Mouse (Mus musculus): ENCODE data around the gene Dstyk.
"Not testable (repeated sequence)": the region's sequence is repeated elsewhere in the genome, so short reads cannot be mapped to it uniquely, and the experiment has no call there.

Gene Dstyk

GRCm38 (mm10) chr1:132436320-132436958 lies 19.1 kb downstream of the Dstyk start:
- no peak for DNase-seq (ENCODE audit: extremely low spot score, low read depth, low spot score)

GRCm38 (mm10) chr1:132436960-132437359 lies 19.6 kb downstream of the Dstyk start:
- no peak for DNase-seq (ENCODE audit: extremely low spot score, low read depth, low spot score)

DNA sequence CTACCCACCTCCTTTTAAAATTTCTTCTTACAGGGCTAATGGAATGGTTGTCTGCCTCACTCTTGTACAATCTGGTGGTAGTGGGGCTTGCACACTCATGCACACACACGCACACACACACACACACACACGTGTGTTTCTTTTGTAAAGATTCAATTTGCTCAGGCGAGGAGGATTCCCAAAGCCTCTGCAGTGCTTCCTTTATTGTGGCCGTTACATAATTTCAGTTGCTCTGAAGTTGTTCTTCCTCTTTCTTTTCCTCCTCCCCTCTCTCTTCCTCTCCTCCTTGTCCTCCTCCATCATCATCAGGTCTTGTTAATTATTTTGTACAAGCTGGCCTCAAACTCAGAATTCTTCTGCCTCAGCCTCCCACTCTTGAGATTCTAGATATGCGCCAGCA lies 20.0 kb downstream of the Dstyk start:
- no peak for DNase-seq (ENCODE audit: extremely low spot score, low read depth, low spot score)

- DNase-seq (ENCODE audit: extremely low spot score, low read depth, low spot score), result no peak
Observed at GRCm38 (mm10) chr1:132440896-132441435, 23.6 kb downstream of the Dstyk start.

DNA sequence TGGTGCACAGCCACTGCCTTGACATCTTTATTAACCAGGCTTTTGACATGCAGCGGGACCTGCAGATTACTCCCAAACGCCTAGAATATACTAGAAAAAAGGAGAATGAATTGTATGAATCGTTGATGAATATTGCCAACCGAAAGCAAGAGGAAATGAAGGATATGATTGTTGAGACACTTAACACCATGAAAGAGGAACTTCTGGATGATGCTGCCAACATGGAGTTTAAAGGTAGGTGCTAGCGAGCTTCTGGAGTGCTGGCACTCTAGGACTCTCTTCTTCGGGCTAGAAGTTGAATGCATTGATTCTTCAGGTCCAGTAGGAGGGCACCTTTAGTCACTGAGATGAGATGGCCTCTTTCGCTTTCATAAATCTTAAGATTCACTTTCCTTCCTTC lies 32.4 kb downstream of the Dstyk start:
- no peak for DNase-seq (ENCODE audit: extremely low spot score, low read depth, low spot score)

- no peak for DNase-seq (ENCODE audit: extremely low spot score, low read depth, low spot score)
Observed at GRCm38 (mm10) chr1:132464651-132465050, 47.3 kb downstream of the Dstyk start.

DNA sequence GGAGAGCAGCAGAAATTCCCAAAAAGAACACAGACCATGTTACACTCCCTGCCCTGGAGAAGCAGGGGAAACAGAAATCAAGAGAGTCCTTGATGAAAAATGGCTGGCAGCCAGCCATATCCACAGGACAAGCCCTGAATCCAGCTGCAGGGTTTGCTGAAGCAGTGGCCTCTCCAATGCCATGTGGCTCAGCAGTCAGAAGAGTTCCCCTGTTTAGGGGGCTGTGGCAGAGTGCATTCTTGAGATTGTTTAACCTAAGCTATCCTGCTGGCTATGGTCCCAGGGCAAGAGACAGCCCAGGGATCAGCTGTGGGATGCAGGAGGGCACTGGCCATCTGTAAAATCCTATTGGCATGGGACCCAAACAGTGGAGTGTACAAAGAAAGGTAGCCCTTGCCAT lies 51.6 kb downstream of the Dstyk start:
- DNase-seq (ENCODE audit: extremely low spot score, low read depth, low spot score), result no peak

DNA sequence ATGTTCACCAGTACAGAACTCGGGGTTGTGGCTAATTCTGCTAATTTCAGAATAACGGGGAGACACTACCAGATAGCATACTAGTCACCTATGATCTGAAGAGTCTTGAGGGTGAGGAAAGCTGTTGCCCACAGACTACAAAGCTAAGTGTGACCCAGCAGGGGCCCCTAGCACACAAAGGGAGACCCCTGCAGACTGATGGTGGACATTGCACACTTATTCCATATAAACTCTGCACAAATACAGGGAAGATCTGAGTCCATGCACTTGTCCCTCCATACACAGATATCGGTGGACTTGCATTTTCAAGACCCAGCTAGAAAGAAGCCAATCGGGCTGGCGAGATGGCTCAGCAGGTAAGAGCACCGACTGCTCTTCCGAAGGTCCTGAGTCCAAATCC lies 52.2 kb downstream of the Dstyk start:
- no peak for DNase-seq (ENCODE audit: extremely low spot score, low read depth, low spot score)

- DNase-seq (ENCODE audit: extremely low spot score, low read depth, low spot score), result not testable (repeated sequence)
Observed at GRCm38 (mm10) chr1:132470031-132470430, 52.7 kb downstream of the Dstyk start.

DNA sequence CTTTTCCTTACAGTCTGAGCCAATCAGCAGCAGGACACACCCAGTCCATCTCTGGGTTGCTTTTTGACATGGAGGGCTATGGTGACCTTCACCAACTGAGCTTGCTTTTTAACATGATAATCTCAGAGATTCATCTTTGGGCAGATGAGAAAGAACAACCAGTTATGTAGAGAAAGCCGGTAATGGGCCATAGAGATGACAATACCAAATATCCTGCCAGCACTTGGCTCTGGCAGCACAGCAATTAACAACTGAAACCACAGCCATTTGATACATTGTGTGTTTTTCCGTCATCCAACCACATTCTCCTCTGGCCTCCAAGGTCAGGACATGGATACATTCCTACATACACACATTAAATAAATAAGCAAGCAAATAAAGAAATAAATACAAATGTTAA lies 53.7 kb downstream of the Dstyk start:
- DNase-seq (ENCODE audit: extremely low spot score, low read depth, low spot score), result no peak

DNA sequence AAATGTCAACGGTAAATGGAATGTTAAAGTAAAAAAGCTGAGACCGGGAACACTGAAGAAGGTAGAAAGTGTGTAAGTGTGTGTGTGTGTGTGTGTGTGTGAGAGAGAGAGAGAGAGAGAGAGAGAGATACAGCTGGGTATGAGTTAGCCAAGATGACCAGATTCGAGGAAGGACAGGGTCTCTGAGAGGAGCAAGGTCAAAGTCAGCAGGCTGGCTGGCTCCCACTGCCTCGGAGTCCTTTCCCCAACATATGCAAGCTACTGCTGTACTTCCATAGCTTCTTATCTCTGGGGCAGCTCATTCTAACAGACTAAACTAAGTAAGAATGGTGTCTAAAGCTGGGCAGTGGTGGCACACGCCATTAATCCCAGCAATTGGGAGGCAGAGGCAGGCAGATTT lies 54.1 kb downstream of the Dstyk start:
- no peak for DNase-seq (ENCODE audit: extremely low spot score, low read depth, low spot score)

DNA sequence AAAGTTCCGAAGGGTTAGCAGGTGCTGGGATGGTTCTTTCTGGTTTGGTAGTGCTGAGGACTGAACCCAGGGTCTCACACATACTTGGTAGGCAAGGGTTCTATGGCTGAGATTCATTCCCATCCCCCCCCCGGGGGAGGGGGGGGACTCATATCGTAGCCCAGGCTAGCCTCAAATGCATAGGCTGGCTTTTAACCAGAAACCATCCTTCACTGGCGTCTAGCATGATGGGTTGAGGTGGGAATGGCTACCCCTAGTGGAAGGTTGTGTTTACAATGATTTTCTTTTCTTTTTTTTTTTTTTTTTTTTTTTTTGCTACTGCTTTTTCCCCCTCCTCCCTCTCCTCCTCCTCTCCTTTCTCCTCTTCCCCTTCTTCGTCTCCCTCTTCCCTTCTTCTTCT lies 55.2 kb downstream of the Dstyk start:
- no peak for DNase-seq (ENCODE audit: extremely low spot score, low read depth, low spot score)

- no peak for DNase-seq (ENCODE audit: extremely low spot score, low read depth, low spot score)
Observed at GRCm38 (mm10) chr1:132474496-132474895, 57.1 kb downstream of the Dstyk start.

DNA sequence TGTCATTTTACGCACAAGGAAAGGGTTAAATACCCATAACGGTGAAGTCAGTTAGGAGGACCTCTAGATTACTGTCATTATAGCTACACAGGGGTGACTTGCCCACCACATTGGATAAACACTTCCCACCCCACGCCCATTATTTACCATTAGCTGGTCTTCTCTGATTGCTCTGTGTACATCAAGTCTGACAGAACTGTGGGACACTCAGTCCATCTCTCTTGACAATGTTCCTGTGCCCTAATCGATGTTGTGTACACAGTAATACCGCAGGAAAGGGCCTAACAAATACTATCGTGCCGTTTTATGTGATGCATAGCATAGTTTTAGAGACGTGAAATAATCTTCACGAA lies 59.2 kb downstream of the Dstyk start:
- DNase-seq (ENCODE audit: extremely low spot score, low read depth, low spot score), result no peak

DNA sequence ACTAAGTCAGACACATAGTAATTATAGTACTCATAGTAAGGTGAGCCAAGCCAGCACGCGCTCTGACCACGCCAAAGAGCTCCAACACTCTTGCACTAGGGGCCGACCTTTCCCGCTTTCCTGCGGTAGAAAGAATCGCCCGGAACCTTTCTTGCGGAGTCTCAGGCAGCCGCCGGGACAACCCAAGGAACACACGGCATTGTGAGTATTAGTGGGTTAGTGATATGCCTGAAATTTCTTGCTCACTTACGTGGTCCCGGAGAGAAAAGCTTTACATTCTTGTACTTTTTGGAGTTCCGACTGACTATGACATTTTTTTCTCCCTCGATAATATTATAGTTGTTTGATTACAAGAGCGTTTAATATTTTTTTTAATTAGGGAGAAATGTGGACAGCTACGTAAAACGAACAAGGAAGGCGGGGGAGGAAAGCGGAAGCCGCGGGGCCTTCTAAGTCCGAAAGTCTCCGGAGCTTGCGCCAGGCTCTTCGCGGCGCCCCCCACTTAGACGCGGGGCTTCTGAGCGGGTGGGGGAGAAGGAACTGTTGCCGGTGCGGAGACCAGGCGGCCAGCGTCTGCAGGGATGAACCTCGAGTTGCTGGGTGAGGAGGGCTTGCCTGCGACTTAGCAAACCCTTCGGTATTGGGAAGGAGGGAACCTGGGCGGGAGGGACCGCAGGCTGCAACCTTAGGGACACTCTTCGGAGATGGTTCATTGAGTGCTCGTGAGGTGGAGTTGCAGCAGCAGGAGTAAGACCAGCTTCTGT lies 59.8 kb downstream of the Dstyk start, which contains the start of gene Rbbp5:
Rbbp5 (plus strand) TSS at position 438 of the 764 bp plus-strand sequence.
- peak; percentile 99 for DNase-seq (ENCODE audit: extremely low spot score, low read depth, low spot score)

- DNase-seq (ENCODE audit: extremely low spot score, low read depth, low spot score), result no peak
Observed at GRCm38 (mm10) chr1:132479438-132479837, 62.1 kb downstream of the Dstyk start.

- DNase-seq (ENCODE audit: extremely low spot score, low read depth, low spot score), result no peak
Observed at GRCm38 (mm10) chr1:132481619-132482018, 64.3 kb downstream of the Dstyk start.

- no peak for DNase-seq (ENCODE audit: extremely low spot score, low read depth, low spot score)
Observed at GRCm38 (mm10) chr1:132483234-132483633, 65.9 kb downstream of the Dstyk start.

- no peak for DNase-seq (ENCODE audit: extremely low spot score, low read depth, low spot score)
Observed at GRCm38 (mm10) chr1:132483759-132484158, 66.4 kb downstream of the Dstyk start.

DNA sequence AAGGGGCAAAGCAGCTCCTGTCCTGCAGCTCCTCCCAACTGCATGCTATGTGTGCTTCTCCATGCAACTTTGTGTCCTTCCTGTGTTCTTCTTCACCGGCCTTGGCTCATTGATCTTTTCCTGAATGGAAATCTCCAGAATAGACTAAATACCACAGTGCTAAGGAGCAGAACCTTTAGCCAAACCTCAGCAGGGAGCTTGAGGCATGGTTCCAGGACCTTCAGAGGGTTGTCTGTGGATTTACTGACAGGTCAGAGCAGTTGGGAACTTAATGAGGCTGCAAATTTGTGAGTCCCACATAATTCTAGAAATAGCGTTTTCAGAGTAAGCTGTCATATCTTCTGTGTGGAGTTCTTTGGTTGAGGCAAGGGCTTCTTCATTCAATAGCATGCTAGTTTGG lies 83.2 kb downstream of the Dstyk start:
- no peak for DNase-seq (ENCODE audit: extremely low spot score, low read depth, low spot score)

DNA sequence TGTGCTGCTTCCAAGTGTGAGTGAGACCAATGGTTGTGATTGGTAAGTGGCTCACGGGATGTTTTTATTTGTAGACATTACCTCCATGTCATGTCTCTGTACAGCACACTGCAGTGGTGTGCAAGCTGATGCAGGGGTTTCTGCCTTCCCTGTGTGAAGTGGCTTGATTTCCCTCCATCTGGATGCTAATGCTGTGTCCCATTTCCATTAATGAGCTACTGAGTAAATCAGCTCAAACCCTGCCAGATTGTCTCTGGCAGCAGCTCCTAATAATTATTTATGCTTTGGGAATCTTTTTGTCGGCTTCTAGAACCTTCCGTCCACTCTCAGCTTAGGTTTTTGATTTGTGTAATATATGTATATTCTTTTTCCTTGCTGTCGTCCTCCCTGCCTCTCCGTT lies 87.8 kb downstream of the Dstyk start:
- DNase-seq (ENCODE audit: extremely low spot score, low read depth, low spot score), result no peak

DNA sequence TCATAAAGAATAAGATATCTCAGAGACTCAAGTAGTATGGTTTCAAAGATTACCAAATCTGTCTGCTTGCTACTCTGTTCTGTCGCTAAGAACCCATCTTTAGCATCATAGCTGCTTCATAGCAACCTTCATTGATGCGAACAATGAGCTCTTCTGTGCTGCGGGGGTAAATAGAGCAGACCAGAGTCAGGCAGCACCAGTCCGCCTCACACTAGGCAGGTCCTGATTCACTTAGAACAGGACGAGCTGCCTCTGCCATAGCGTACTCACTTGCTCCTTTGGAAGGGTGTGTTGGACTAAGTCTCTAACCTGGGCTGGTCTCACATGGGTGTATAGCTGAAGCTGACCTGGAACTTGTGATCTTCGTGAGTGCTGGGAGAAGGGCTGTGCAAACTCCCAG lies 88.7 kb downstream of the Dstyk start, which contains the start of gene Tmem81:
Tmem81 (plus strand) TSS at position 173 of the 400 bp plus-strand sequence.
- no peak for DNase-seq (ENCODE audit: extremely low spot score, low read depth, low spot score)

All from hindlimb bud, embryonic 11.5 days (tissue).